Mouse (Mus musculus): ENCODE data around the gene Gstm2. TPM values are rescaled to one million over a fixed set of nuclear protein-coding genes. Genes with fewer than 3 reads are reported as not detected.
"Not testable (repeated sequence)": the region's sequence is repeated elsewhere in the genome, so short reads cannot be mapped to it uniquely, and the experiment has no call there.

Gstm2 gene
- polyA plus RNA-seq, 1 experiment: 28.1 TPM

- Histone ChIP-seq H3K27ac (ENCODE audit: control insufficient read depth, insufficient read depth, low read length) (no peak overlapping the region), H3K27me3 (ENCODE audit: control insufficient read depth, insufficient read depth, low read length) (no peaks in the 10 kb centered on the region), H3K4me3 (ENCODE audit: control insufficient read depth, insufficient read depth, low read length) (no peak overlapping the region), H3K4me1 (replicated peaks; ENCODE audit: control insufficient read depth, insufficient read depth, low read length) (no peaks in the 10 kb centered on the region), H3K36me3 (ENCODE audit: control insufficient read depth, insufficient read depth, low read length) (no peaks in the 10 kb centered on the region)
- WGBS: 93% methylated on average over 6 of the region's 6 CpGs
- TF ChIP-seq POLR2A (IDR thresholded peaks at IDR 0.05; ENCODE audit: control insufficient read depth, extremely low read depth, insufficient read depth, low read length, poor library complexity): no peak
- TF ChIP-seq CTCF (IDR thresholded peaks at IDR 0.05; ENCODE audit: borderline replicate concordance, control insufficient read depth, extremely low read depth, insufficient read depth, low read length, poor library complexity): no peak
- no peak for DNase-seq
These were observed 3.5 kb downstream of the Gstm2 start for GRCm38 (mm10) chr3:107982726-107983125.

GRCm38 (mm10) chr3:107981261-107981660, 5.0 kb downstream of the Gstm2 start:
- no peaks in the 10 kb centered on the region for H3K36me3 ChIP-seq (ENCODE audit: control insufficient read depth, insufficient read depth, low read length)

GRCm38 (mm10) chr3:107977691-107978090, 8.6 kb downstream of the Gstm2 start:
- DNase-seq: no peak
- Histone ChIP-seq H3K4me1 (replicated peaks; ENCODE audit: control insufficient read depth, insufficient read depth, low read length) (no peaks in the 10 kb centered on the region), H3K27me3 (ENCODE audit: control insufficient read depth, insufficient read depth, low read length) (no peaks in the 10 kb centered on the region), H3K36me3 (ENCODE audit: control insufficient read depth, insufficient read depth, low read length) (no peaks in the 10 kb centered on the region), H3K4me3 (ENCODE audit: control insufficient read depth, insufficient read depth, low read length) (no peak overlapping the region), H3K27ac (ENCODE audit: control insufficient read depth, insufficient read depth, low read length) (no peak overlapping the region)
- 88% methylated on average over 3 of the region's 3 CpGs for WGBS
- TF ChIP-seq POLR2A (IDR thresholded peaks at IDR 0.05; ENCODE audit: control insufficient read depth, extremely low read depth, insufficient read depth, low read length, poor library complexity): no peak
- no peak for TF ChIP-seq CTCF (IDR thresholded peaks at IDR 0.05; ENCODE audit: borderline replicate concordance, control insufficient read depth, extremely low read depth, insufficient read depth, low read length, poor library complexity)

More at GRCm38 (mm10) chr3:107981261-107981660, 5.0 kb downstream of the Gstm2 start:
- H3K27me3 ChIP-seq (ENCODE audit: control insufficient read depth, insufficient read depth, low read length): no peaks in the 10 kb centered on the region
- no peak overlapping the region for H3K4me3 ChIP-seq (ENCODE audit: control insufficient read depth, insufficient read depth, low read length)
- H3K27ac ChIP-seq (ENCODE audit: control insufficient read depth, insufficient read depth, low read length): no peak overlapping the region
- WGBS: 79% methylated on average over 3 of the region's 3 CpGs
- H3K4me1 ChIP-seq (replicated peaks; ENCODE audit: control insufficient read depth, insufficient read depth, low read length): no peaks in the 10 kb centered on the region
- TF ChIP-seq CTCF (IDR thresholded peaks at IDR 0.05; ENCODE audit: borderline replicate concordance, control insufficient read depth, extremely low read depth, insufficient read depth, low read length, poor library complexity) (no peak), POLR2A (IDR thresholded peaks at IDR 0.05; ENCODE audit: control insufficient read depth, extremely low read depth, insufficient read depth, low read length, poor library complexity) (no peak)
- no peak for DNase-seq

- no peak overlapping the region for H3K4me3 ChIP-seq (ENCODE audit: control insufficient read depth, insufficient read depth, low read length)
- H3K4me1 ChIP-seq (replicated peaks; ENCODE audit: control insufficient read depth, insufficient read depth, low read length): no peaks in the 10 kb centered on the region
- H3K27me3 ChIP-seq (ENCODE audit: control insufficient read depth, insufficient read depth, low read length): no peaks in the 10 kb centered on the region
- H3K27ac ChIP-seq (ENCODE audit: control insufficient read depth, insufficient read depth, low read length): no peak overlapping the region
- DNase-seq: no peak
- H3K36me3 ChIP-seq (ENCODE audit: control insufficient read depth, insufficient read depth, low read length): no peaks in the 10 kb centered on the region
- TF ChIP-seq CTCF (IDR thresholded peaks at IDR 0.05; ENCODE audit: borderline replicate concordance, control insufficient read depth, extremely low read depth, insufficient read depth, low read length, poor library complexity) (no peak), POLR2A (IDR thresholded peaks at IDR 0.05; ENCODE audit: control insufficient read depth, extremely low read depth, insufficient read depth, low read length, poor library complexity) (no peak)
- 97% methylated on average over 1 of the region's 1 CpGs for WGBS
These were observed 12.0 kb downstream of the Gstm2 start for GRCm38 (mm10) chr3:107974237-107974636.

- no peak overlapping the region for H3K4me3 ChIP-seq (ENCODE audit: control insufficient read depth, insufficient read depth, low read length)
- H3K27ac ChIP-seq (ENCODE audit: control insufficient read depth, insufficient read depth, low read length): no peak overlapping the region
- WGBS: 96% methylated on average over 3 of the region's 3 CpGs
- H3K27me3 ChIP-seq (ENCODE audit: control insufficient read depth, insufficient read depth, low read length): no peaks in the 10 kb centered on the region
- DNase-seq: no peak
- H3K36me3 ChIP-seq (ENCODE audit: control insufficient read depth, insufficient read depth, low read length): no peaks in the 10 kb centered on the region
- no peaks in the 10 kb centered on the region for H3K4me1 ChIP-seq (replicated peaks; ENCODE audit: control insufficient read depth, insufficient read depth, low read length)
- TF ChIP-seq POLR2A (IDR thresholded peaks at IDR 0.05; ENCODE audit: control insufficient read depth, extremely low read depth, insufficient read depth, low read length, poor library complexity): no peak
- no peak for TF ChIP-seq CTCF (IDR thresholded peaks at IDR 0.05; ENCODE audit: borderline replicate concordance, control insufficient read depth, extremely low read depth, insufficient read depth, low read length, poor library complexity)
These were observed 14.2 kb downstream of the Gstm2 start for GRCm38 (mm10) chr3:107972070-107972469.

GRCm38 (mm10) chr3:107971101-107971500, 15.2 kb downstream of the Gstm2 start:
- WGBS: 93% methylated on average over 3 of the region's 3 CpGs
- not testable (repeated sequence) for H3K4me1 ChIP-seq (replicated peaks; ENCODE audit: control insufficient read depth, insufficient read depth, low read length); H3K27me3 ChIP-seq (ENCODE audit: control insufficient read depth, insufficient read depth, low read length); H3K36me3 ChIP-seq (ENCODE audit: control insufficient read depth, insufficient read depth, low read length); H3K27ac ChIP-seq (ENCODE audit: control insufficient read depth, insufficient read depth, low read length); DNase-seq; H3K4me3 ChIP-seq (ENCODE audit: control insufficient read depth, insufficient read depth, low read length)

- Histone ChIP-seq H3K4me3 (ENCODE audit: control insufficient read depth, insufficient read depth, low read length) (no peak within 1 kb of the TSS), H3K27me3 (ENCODE audit: control insufficient read depth, insufficient read depth, low read length) (no peaks in the 10 kb centered on the region), H3K36me3 (ENCODE audit: control insufficient read depth, insufficient read depth, low read length) (no peaks in the 10 kb centered on the region), H3K27ac (ENCODE audit: control insufficient read depth, insufficient read depth, low read length) (no peak within 1 kb of the TSS), H3K4me1 (replicated peaks; ENCODE audit: control insufficient read depth, insufficient read depth, low read length) (no peaks in the 10 kb centered on the region)
- 81% methylated on average over 13 of the region's 13 CpGs for WGBS
- TF ChIP-seq POLR2A (IDR thresholded peaks at IDR 0.05; ENCODE audit: control insufficient read depth, extremely low read depth, insufficient read depth, low read length, poor library complexity) (no peak), CTCF (IDR thresholded peaks at IDR 0.05; ENCODE audit: borderline replicate concordance, control insufficient read depth, extremely low read depth, insufficient read depth, low read length, poor library complexity) (no peak)
- no peak for DNase-seq
These were observed 17.4 kb downstream of the Gstm2 start, which contains the start of gene Gstm3 for GRCm38 (mm10) chr3:107968724-107969395. Gene Gstm3 (minus strand): TSS chr3:107969283.
